Mouse (Mus musculus) embryonic facial prominence, embryonic 13.5 days (tissue): ENCODE data around the gene Nup210. TPM values are rescaled to one million over a fixed set of nuclear protein-coding genes. Genes with fewer than 3 reads are reported as not detected.

ENCODE experiments used
- ATAC-seq: fragments of 200-750 bp; cut with Nextera tagmentation; 2 replicates; pipeline ENCODE4 v1.8.0; 2017; ENCODE audit warnings: low read depth; ENCODE audit not compliant: insufficient number of reproducible peaks, insufficient read depth, low FRiP score, low TSS enrichment
- H3K27ac ChIP-seq: fragments of 300-500 bp; sonication (generic); 2 replicates; pipeline ENCODE4 v1.5.1; 2015; ENCODE audit warnings: moderate library complexity, mild to moderate bottlenecking, inconsistent platforms
- H3K27me3 ChIP-seq: fragments of 300-500 bp; sonication (generic); 2 replicates; pipeline ENCODE4 v1.6.1; 2015; ENCODE audit warnings: mild to moderate bottlenecking, inconsistent platforms
- H3K36me3 ChIP-seq: fragments of 300-500 bp; sonication (generic); 2 replicates; pipeline ENCODE4 v1.6.1; 2015; ENCODE audit warnings: mild to moderate bottlenecking, inconsistent platforms
- H3K4me1 ChIP-seq: fragments of 300-500 bp; sonication (generic); 2 replicates; pipeline ENCODE4 v1.6.1; 2015; ENCODE audit warnings: inconsistent platforms
- H3K4me2 ChIP-seq: fragments of 300-500 bp; sonication (generic); 2 replicates; pipeline ENCODE4 v1.6.1; 2015; ENCODE audit warnings: moderate library complexity, mild to moderate bottlenecking, inconsistent platforms
- H3K4me3 ChIP-seq: fragments of 300-500 bp; sonication (generic); 2 replicates; pipeline ENCODE4 v1.5.1; 2015; ENCODE audit warnings: mild to moderate bottlenecking, inconsistent platforms
- H3K9ac ChIP-seq: fragments of 300-500 bp; sonication (generic); 2 replicates; pipeline ENCODE4 v1.6.1; 2015; ENCODE audit warnings: mild to moderate bottlenecking, inconsistent platforms
- H3K9me3 ChIP-seq: fragments of 300-500 bp; sonication (generic); 2 replicates; pipeline ENCODE4 v1.6.1; 2016; ENCODE audit warnings: inconsistent platforms
- WGBS: fragments of 180-500 bp; shearing (Covaris S2); methylation state at CpG from one replicate; pipeline ENCODE4 v1.1.7; 2015; ENCODE audit warnings: mixed read lengths; 5-methylcytosine and 5-hydroxymethylcytosine counted together
- polyA plus RNA-seq: library from polyadenylated mRNA; unstranded; fragments of >200 nt; fragmentation: Nextera tagmentation; extraction: Ambion mirVana; gene quantifications from 2 replicates; pipeline ENCODE4 v1.2.1, GENCODE M21; 2015

Gene Nup210
- polyA plus RNA-seq, 1 experiment from 2014 or later, result 5.9 TPM

GRCm38 (mm10) chr6:91156554-91157236 lies 40.1 kb upstream of the Nup210 start, which contains the start of gene Hdac11:
Hdac11 (plus strand) TSS chr6:91156665.
- under 1% methylated on average over 42 of the region's 42 CpGs for WGBS
- H3K9me3 ChIP-seq, result no peaks in the 10 kb centered on the region
- peak within 1 kb of the TSS; percentile 83 for H3K4me2 ChIP-seq
- peak; percentile 91 for ATAC-seq
- peak within 1 kb of the TSS; percentile 66 for H3K4me3 ChIP-seq
- no peaks in the 10 kb centered on the region for H3K27me3 ChIP-seq
- 0 out of 2 replicates have a peak, but pooled peaks cover 8% of the 10 kb centered on the region for H3K36me3 ChIP-seq
- peaks cover 75% of the 10 kb centered on the region for H3K4me1 ChIP-seq
- H3K27ac ChIP-seq, result peak within 1 kb of the TSS; percentile 80
- peak within 1 kb of the TSS; percentile 81 for H3K9ac ChIP-seq

DNA sequence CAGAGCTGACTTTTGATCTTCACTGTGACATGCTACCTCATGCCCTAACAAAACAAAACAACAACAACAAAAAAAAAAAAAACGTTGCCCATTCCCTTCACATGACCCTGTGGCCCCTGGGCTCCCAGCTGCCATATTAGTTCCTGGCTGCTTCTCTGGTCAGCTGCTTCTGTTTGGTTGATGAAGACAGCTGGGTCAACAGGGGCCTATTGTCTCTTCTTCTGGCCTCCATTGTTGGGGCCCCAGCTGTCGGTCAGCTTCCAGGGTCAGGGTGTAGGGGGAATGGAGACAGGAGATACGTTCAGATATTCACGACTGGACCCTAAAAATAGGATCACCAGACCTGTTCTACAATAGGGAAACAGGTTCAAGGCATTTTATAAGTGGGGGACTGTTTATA lies 39.4 kb upstream of the Nup210 start:
- no peak for ATAC-seq
- WGBS, result 19% methylated on average over 4 of the region's 4 CpGs
- H3K4me2 ChIP-seq, result peak overlapping the region; percentile 83

GRCm38 (mm10) chr6:91155286-91155685 lies 38.7 kb upstream of the Nup210 start:
- 81% methylated on average over 3 of the region's 3 CpGs for WGBS
- ATAC-seq, result no peak
- Histone ChIP-seq H3K9ac (no peak overlapping the region), H3K4me3 (no peak overlapping the region), H3K27ac (no peak overlapping the region), H3K36me3 (0 out of 2 replicates have a peak, but pooled peaks cover 8% of the 10 kb centered on the region), H3K4me2 (no peak overlapping the region), H3K27me3 (no peaks in the 10 kb centered on the region), H3K4me1 (peaks cover 61% of the 10 kb centered on the region), H3K9me3 (no peaks in the 10 kb centered on the region)

More for the DNA sequence above, 39.4 kb upstream of the Nup210 start:
- Histone ChIP-seq H3K4me3 (peak overlapping the region; percentile 66), H3K9ac (no peak overlapping the region), H3K27me3 (no peaks in the 10 kb centered on the region), H3K4me1 (peaks cover 69% of the 10 kb centered on the region), H3K27ac (peak overlapping the region; percentile 80; the same call in 1 of the 2 replicates), H3K36me3 (0 out of 2 replicates have a peak, but pooled peaks cover 8% of the 10 kb centered on the region), H3K9me3 (no peaks in the 10 kb centered on the region)

DNA sequence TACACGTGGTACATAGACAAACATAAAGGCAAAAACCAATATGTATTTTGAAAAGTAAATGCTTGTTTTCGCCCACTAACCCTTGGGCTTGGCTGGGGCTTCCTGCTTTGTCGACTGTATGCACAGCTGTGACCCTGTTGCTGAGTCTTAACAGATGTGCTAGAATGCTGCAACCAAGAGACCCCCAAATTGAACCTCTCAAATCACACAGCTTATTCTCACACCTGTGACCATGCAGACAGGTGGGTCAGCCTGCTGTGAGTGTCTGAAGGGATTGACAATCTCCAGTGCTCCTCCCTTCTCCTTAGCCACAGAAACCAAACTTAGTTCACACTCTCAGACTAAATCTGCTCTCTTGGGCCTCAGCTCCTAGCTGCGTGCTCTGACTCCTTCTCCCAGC lies 38.1 kb upstream of the Nup210 start:
- 59% methylated on average over 4 of the region's 4 CpGs for WGBS
- no peak for ATAC-seq
- no peak overlapping the region for H3K9ac ChIP-seq
- H3K27ac ChIP-seq, result no peak overlapping the region
- no peak overlapping the region for H3K4me2 ChIP-seq
- H3K36me3 ChIP-seq, result 0 out of 2 replicates have a peak, but pooled peaks cover 8% of the 10 kb centered on the region
- H3K9me3 ChIP-seq, result no peaks in the 10 kb centered on the region
- no peaks in the 10 kb centered on the region for H3K27me3 ChIP-seq
- peaks cover 55% of the 10 kb centered on the region for H3K4me1 ChIP-seq
- no peak overlapping the region for H3K4me3 ChIP-seq

DNA sequence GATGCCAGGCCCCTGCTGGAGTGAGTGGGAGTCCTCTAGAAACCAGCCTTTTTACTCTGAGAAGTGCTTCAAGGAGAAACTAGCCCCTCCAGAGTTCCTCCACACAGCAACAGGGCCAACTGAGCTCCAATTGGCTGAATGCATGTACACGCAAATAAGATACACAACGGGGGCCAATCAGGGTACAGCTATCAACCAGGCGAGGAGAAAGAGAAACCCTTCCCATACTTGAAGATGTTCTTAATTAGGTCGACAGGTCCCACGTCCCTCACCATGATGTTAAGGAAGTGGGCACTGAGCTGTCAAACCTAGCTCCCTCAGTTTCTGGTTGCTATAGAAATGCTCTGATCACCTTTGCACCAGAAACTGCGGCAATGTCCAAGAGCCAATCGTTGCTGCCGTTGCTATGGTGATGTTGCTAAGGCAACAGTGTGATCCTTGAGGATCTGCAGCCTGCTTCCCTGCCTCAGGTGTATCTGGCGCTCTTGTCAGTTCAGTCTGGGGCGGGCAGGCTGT lies 37.0 kb upstream of the Nup210 start:
- WGBS, result 2% methylated on average over 10 of the region's 10 CpGs
- peak; percentile 60 for ATAC-seq
- H3K4me3 ChIP-seq, result peak overlapping the region; percentile 27
- H3K4me2 ChIP-seq, result peak overlapping the region; percentile 55
- H3K4me1 ChIP-seq, result peaks cover 44% of the 10 kb centered on the region
- H3K27ac ChIP-seq, result peak overlapping the region; percentile 19; the same call in 1 of the 2 replicates
- peak overlapping the region; percentile 11; the same call in 1 of the 2 replicates for H3K9ac ChIP-seq
- H3K27me3 ChIP-seq, result no peaks in the 10 kb centered on the region
- H3K36me3 ChIP-seq, result 0 out of 2 replicates have a peak, but pooled peaks cover under 1% of the 10 kb centered on the region
- H3K9me3 ChIP-seq, result no peaks in the 10 kb centered on the region

- ATAC-seq, result no peak
These were observed 36.4 kb upstream of the Nup210 start for GRCm38 (mm10) chr6:91152892-91153548.

DNA sequence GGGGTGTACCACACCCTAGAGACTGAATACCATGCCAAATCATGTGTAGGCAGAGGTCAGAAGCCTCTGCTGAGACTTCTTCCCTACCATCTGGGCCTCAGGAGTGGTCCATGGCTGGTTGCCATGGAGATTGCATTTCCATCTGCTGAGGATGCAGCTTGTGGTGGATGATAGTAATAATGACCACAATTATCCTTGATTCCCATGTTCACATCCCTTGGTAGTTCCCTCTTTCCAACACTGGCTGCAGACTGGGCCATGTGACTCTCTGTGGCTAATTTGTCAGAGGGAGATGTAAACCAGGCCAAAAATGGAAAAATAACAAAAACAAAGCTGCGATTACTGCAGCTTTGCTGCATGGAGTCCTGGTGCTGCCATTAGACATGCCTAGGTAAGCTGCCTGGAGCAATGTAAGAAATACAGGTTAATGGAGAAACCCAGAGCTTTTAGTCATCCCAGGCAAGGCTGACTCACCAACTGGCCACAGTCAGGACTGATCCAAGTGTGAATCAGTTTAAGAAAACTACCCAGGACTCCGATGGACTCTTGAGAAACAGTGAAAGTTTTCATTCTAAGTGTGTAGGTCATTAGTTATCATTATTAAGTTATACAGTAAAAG lies 30.6 kb upstream of the Nup210 start:
- no peaks in the 10 kb centered on the region for H3K9me3 ChIP-seq
- H3K4me1 ChIP-seq, result peaks cover 13% of the 10 kb centered on the region
- no peak overlapping the region for H3K4me3 ChIP-seq
- H3K36me3 ChIP-seq, result no peaks in the 10 kb centered on the region
- no peaks in the 10 kb centered on the region for H3K27me3 ChIP-seq
- 73% methylated on average over 2 of the region's 2 CpGs for WGBS
- H3K9ac ChIP-seq, result no peak overlapping the region
- 0 out of 2 replicates have a peak, but pooled peaks have one; percentile 49 for ATAC-seq
- no peak overlapping the region for H3K4me2 ChIP-seq
- H3K27ac ChIP-seq, result peak overlapping the region; percentile 44; the same call in 1 of the 2 replicates

More at GRCm38 (mm10) chr6:91152892-91153548, 36.4 kb upstream of the Nup210 start:
- peak overlapping the region; percentile 11; the same call in 1 of the 2 replicates for H3K9ac ChIP-seq
- peak overlapping the region; percentile 55 for H3K4me2 ChIP-seq
- H3K4me1 ChIP-seq, result peaks cover 38% of the 10 kb centered on the region
- no peaks in the 10 kb centered on the region for H3K36me3 ChIP-seq
- no peak overlapping the region; the same call in 1 of the 2 replicates for H3K4me3 ChIP-seq
- WGBS, result 36% methylated on average over 7 of the region's 7 CpGs
- no peaks in the 10 kb centered on the region for H3K9me3 ChIP-seq
- no peaks in the 10 kb centered on the region for H3K27me3 ChIP-seq
- peak overlapping the region; percentile 19; the same call in 1 of the 2 replicates for H3K27ac ChIP-seq

GRCm38 (mm10) chr6:91146443-91147151 lies 30.0 kb upstream of the Nup210 start:
- Histone ChIP-seq H3K9me3 (no peaks in the 10 kb centered on the region), H3K4me3 (no peak overlapping the region), H3K9ac (no peak overlapping the region), H3K4me1 (peaks cover 13% of the 10 kb centered on the region), H3K36me3 (no peaks in the 10 kb centered on the region), H3K27ac (peak overlapping the region; percentile 44; the same call in 1 of the 2 replicates), H3K27me3 (no peaks in the 10 kb centered on the region), H3K4me2 (no peak overlapping the region)
- no peak for ATAC-seq
- WGBS, result 19% methylated on average over 5 of the region's 5 CpGs

DNA sequence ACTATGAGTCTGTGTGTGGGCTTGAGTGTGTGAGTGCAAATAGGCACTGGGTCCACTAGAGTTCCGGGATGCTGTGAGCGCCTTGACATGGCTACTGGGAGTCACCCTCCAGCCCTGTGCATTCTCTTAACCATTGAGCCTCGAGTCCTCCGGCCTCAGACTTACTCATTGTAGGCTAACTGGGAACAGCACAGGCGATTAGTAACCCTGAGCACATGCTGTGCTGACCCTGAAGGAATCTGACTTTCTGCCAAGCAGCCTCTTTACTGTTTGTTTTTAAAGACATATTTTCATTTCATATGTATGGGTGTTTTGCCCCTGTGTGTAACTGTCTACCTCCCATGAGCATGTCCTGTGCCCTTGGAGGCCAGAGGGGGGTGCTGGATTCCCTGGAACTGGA lies 28.9 kb upstream of the Nup210 start:
- H3K4me2 ChIP-seq, result no peak overlapping the region
- H3K4me1 ChIP-seq, result peaks cover 13% of the 10 kb centered on the region
- H3K9ac ChIP-seq, result no peak overlapping the region
- no peaks in the 10 kb centered on the region for H3K36me3 ChIP-seq
- ATAC-seq, result no peak
- 71% methylated on average over 5 of the region's 5 CpGs for WGBS
- no peak overlapping the region for H3K27ac ChIP-seq
- no peak overlapping the region for H3K4me3 ChIP-seq
- no peaks in the 10 kb centered on the region for H3K27me3 ChIP-seq
- no peaks in the 10 kb centered on the region for H3K9me3 ChIP-seq

DNA sequence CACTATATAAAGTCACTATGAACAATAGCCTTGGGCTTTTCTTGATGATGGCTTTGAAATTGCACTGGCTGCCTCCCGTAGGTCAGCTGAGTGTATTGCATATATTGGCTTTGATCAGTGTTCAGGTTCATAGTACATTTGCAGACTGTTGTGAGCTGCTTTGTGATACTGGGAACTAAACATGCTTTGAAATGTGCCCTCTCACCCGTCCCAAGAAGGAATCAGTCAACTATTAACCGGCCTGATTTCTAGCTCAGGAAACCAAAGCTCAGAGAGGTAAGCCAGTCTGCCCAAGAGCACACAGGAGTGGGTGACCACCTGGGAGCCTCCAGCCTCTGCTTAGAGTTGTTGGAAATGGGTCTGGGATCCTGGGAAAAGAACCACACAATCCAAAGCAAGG lies 28.4 kb upstream of the Nup210 start:
- Histone ChIP-seq H3K36me3 (no peaks in the 10 kb centered on the region), H3K4me3 (no peak overlapping the region), H3K9me3 (no peaks in the 10 kb centered on the region), H3K4me2 (no peak overlapping the region), H3K9ac (no peak overlapping the region), H3K27me3 (no peaks in the 10 kb centered on the region), H3K27ac (no peak overlapping the region), H3K4me1 (peaks cover 13% of the 10 kb centered on the region)
- WGBS, result 63% methylated on average over 3 of the region's 3 CpGs
- ATAC-seq, result no peak

DNA sequence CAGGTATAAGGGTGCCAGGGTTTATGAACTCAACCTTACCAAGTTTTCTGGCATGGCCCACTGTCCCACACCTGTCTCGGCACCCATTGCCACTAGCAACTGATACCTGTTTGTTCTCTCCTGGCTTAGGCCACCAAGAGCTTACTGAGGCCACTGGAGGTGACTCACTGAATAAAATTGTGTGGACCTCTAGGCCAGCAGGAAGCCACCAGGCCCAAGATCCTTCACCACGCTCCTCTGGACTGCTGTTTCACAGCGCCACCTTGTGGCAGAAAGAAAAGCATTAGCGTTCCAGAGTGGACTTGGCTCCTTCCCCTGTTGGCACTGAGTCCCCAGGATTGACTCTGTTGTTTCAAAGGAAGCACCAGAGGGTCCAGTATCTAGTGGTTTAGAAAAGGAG lies 23.2 kb upstream of the Nup210 start:
- Histone ChIP-seq H3K27me3 (no peaks in the 10 kb centered on the region), H3K4me3 (no peak overlapping the region), H3K27ac (no peak overlapping the region), H3K4me2 (no peak overlapping the region), H3K9me3 (no peaks in the 10 kb centered on the region), H3K4me1 (no peaks in the 10 kb centered on the region), H3K36me3 (no peaks in the 10 kb centered on the region), H3K9ac (no peak overlapping the region)
- whole genome bisulfite sequencing, result 33% methylated on average over 4 of the region's 4 CpGs
- ATAC-seq, result no peak
